Mouse (Mus musculus): Measurements from ENCODE around the gene Cacna2d1. TPM values are rescaled to one million over a fixed set of nuclear protein-coding genes. Genes with fewer than 3 reads are reported as not detected.

Gene Cacna2d1
- polyA plus RNA-seq, 3 experiments from 2014 or later: not detected

- no peak for ATAC-seq
Measured at GRCm38 (mm10) chr5:16293825-16294224, 359.3 kb downstream of the Cacna2d1 start.

GRCm38 (mm10) chr5:16294708-16295107, 360.2 kb downstream of the Cacna2d1 start:
- no peak for ATAC-seq

GRCm38 (mm10) chr5:16297170-16297771, 362.8 kb downstream of the Cacna2d1 start:
- ATAC-seq: no peak

GRCm38 (mm10) chr5:16299631-16300030, 365.1 kb downstream of the Cacna2d1 start:
- ATAC-seq: no peak

GRCm38 (mm10) chr5:16309168-16310006, 374.9 kb downstream of the Cacna2d1 start:
- ATAC-seq: peak; percentile 89

- ATAC-seq: no peak
Measured at GRCm38 (mm10) chr5:16314242-16314641, 379.8 kb downstream of the Cacna2d1 start.

GRCm38 (mm10) chr5:16315983-16316390, 381.5 kb downstream of the Cacna2d1 start:
- ATAC-seq: no peak

GRCm38 (mm10) chr5:16317680-16318242, 383.3 kb downstream of the Cacna2d1 start:
- ATAC-seq: no peak

GRCm38 (mm10) chr5:16326610-16327009, 392.1 kb downstream of the Cacna2d1 start:
- no peak for ATAC-seq

GRCm38 (mm10) chr5:16345393-16345792, 410.9 kb downstream of the Cacna2d1 start:
- no peak for ATAC-seq

GRCm38 (mm10) chr5:16355816-16356215, 421.3 kb downstream of the Cacna2d1 start:
- no peak for ATAC-seq

- ATAC-seq: peak; percentile 45
Measured at GRCm38 (mm10) chr5:16357709-16358108, 423.2 kb downstream of the Cacna2d1 start.

- no peak for ATAC-seq
Measured at GRCm38 (mm10) chr5:16362076-16362475, 427.6 kb downstream of the Cacna2d1 start.

GRCm38 (mm10) chr5:16363171-16363570, 428.7 kb downstream of the Cacna2d1 start:
- no peak for ATAC-seq

- no peak for ATAC-seq
Measured at GRCm38 (mm10) chr5:16370706-16371105, 436.2 kb downstream of the Cacna2d1 start.

- ATAC-seq: no peak
Measured at GRCm38 (mm10) chr5:16373966-16374365, 439.5 kb downstream of the Cacna2d1 start.

GRCm38 (mm10) chr5:16376329-16376908, 441.9 kb downstream of the Cacna2d1 start:
- ATAC-seq: no peak

GRCm38 (mm10) chr5:16410011-16410410, 475.5 kb downstream of the Cacna2d1 start:
- ATAC-seq: no peak

- no peak for ATAC-seq
Measured at GRCm38 (mm10) chr5:16414693-16415092, 480.2 kb downstream of the Cacna2d1 start.

GRCm38 (mm10) chr5:16417996-16418395, 483.5 kb downstream of the Cacna2d1 start:
- no peak for ATAC-seq

- ATAC-seq: no peak
Measured at GRCm38 (mm10) chr5:16418504-16418903, 484.0 kb downstream of the Cacna2d1 start.
